Mouse (Mus musculus) left cerebral cortex, postnatal 14 days (tissue): ENCODE results near the gene Hpse2. TPM values are rescaled to one million over a fixed set of nuclear protein-coding genes. Genes with fewer than 3 reads are reported as not detected.
"Not testable (repeated sequence)": the region's sequence is repeated elsewhere in the genome, so short reads cannot be mapped to it uniquely, and the experiment has no call there.

Experiments used
- DNase-seq, 2 experiments: peaks; one replicate each; pipeline ENCODE4 v3.0.0; 2021 to 2022; ENCODE audit warnings: low spot score in 2 of 2, mixed read lengths in 1 of 2
- intact Hi-C: fragments of 180-260 bp; cut with DNase I; formaldehyde crosslinking; loops from one replicate; pipeline ENCODE4 v1.15.1; 2025
- total RNA-seq, 2 experiments: library from RNA; stranded (reverse); gene quantifications; 2 replicates each; pipeline ENCODE4 v1.2.3; 2021

Gene Hpse2
- total RNA-seq, 2 experiments from 2014 or later, result 0.18 to 0.27 TPM

DNA sequence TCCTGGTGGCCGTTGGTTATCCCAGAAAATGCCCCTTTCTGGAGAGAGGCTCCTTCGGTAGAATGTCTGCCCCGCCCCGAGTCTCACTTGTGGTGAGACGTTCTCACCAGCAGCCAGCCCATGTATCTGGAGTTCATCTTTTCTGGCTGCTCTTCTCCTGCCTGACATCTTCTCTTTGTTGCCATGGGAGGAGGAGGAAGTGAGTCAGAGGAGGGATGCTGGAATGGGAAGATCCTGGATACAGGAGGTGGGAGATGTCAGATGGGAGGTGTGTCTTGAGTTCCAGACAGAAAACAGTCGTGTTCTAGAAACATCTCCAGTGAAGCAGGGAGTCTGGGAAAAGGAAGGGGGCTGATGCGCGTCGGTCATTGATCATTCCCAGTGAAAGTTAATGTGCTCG is 578.7 kb downstream of the Hpse2 start:
- intact Hi-C loops, result no loop called here

DNA sequence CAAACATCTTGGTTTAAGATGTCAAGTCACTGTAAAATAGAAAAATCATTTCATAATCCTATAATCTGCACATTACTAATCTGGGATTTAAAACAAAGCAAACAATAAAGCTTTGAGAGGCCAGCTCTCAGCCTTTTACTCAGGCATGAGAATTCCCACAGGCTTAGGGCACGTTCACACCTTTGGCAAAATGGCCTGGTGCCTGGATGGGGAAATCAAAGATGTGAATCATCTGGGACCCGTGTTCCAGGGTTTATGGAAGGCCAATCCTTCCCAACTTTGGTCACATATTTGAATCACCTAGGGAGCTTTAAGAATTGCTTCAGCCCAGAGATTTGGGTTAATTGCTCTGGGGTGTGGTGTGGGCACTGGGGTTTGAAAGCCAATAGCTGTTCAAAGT is 590.3 kb downstream of the Hpse2 start:
- intact Hi-C loops, result loop anchor here (10.0 kb wide), 1 partner anchor 227 kb away; no protein-coding TSS in a partner anchor
- no peak for DNase-seq

More for the DNA sequence above, 578.7 kb downstream of the Hpse2 start:
- no peak for DNase-seq

DNA sequence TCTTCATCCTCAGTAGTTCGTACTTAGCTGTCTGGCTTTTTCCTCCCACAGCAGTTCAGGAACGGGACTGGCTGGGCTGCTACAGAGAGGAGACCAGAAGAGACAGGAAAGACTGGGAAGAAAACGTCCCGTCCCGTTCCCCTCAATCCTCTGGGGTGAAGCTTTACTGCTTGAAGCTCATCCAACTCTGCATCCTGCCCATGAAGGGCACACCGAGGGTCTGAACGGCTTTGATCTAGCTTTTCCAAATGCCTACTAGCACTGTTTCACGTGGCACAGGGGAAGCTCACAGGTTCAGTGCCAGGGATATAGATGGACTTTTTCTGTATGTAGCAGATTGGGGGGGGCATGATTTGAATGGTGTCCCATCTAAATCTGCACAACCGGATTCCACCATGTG is 592.4 kb downstream of the Hpse2 start:
- intact Hi-C loops, result loop anchor here (1.0 to 10.0 kb wide), 3 partner anchors 229 to 600 kb away; no protein-coding TSS in a partner anchor
- DNase-seq, result no peak

- intact Hi-C loops, result loop anchor here (1.0 to 10.0 kb wide), 3 partner anchors 230 to 601 kb away; no protein-coding TSS in a partner anchor
- DNase-seq, result peak; percentile 89 to 93
Observed at GRCm38 (mm10) chr19:42794914-42795613, 593.1 kb downstream of the Hpse2 start.

GRCm38 (mm10) chr19:42788311-42788710 is 599.8 kb downstream of the Hpse2 start:
- no peak for DNase-seq
- intact Hi-C loops, result no loop called here

DNA sequence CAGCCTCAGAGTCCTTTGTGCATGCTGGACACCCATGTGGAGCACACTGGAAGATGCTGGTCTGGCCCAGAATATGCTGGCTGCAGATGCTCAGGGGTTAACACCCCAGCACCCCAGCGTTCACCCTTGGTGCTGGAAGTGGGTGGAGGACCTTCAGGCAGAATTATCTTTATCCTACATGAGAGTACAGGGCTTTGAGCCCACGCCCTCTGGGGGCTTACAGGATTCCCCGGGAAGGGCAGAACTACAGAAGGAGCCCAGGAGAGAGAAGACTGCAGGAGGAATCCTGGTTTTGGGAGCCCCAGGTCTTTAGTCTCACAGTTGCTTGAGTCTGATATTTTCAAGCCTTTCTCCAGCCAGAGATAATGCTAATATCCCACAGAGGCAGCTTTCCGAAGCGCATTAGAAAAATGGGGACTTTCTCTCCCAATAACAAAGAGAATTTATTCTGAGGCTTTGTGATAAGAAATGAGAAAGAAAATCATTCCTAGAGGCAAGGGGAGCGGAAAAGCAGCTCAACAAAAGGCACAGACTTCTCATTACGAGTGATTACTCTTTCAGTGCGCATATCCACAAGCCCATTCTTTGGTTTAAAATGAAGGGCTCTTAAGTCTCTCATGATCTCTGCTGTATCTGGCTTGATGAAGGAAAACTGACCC is 602.5 kb downstream of the Hpse2 start:
- no peak for DNase-seq
- intact Hi-C loops, result no loop called here

- no peak for DNase-seq
- intact Hi-C loops, result no loop called here
Observed at GRCm38 (mm10) chr19:42785129-42785528, 603.0 kb downstream of the Hpse2 start.

DNA sequence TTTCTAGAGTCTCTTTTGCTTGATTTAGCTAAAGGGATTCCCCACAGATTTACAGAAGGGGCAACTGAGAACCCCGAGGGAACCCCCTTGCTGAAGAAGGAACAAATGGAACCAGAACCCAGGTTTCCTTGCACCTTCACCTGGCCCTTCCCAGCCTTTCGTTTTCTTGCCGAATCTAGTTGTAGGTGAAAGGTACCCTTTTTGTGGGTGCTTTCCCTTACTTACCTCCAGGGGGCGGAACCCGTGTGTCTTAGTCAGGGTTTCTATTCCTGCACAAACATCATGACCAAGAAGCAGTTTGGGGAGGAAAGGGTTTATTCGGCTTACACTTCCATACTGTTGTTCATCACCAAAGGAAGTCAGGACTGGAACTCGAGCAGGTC is 608.0 kb downstream of the Hpse2 start:
- DNase-seq, intact Hi-C loops: not testable (repeated sequence)

DNA sequence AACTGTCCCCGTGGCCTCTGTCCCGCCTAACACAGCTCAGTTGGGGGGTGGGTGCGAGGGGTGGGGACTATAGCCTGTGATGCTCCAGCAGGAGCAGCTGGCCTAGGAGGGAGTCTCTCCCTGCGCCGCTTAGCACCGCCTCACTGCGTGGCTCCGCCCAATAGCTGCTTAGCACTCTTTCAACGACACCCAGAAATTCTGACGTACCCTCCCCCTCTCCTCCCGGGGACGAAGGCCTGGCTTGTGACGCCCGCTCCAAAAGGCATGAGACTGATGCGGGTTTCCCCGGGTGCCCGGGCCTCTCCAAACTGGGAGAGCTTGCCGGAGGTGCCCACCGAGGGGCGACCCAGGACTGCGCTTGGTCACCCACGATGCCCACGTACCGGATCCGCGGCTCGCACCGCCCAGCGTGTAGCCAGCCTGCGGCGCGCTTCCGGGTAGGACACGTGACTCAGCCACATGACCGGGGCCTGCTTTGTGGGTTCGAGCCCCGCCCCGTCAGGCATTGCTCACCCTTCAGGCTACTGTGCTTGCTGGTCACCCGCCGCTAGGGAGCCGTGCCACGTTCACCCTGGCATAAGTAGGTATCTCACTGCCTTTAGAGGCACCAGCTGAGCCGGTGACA is 608.5 kb downstream of the Hpse2 start, which contains the start of gene Hps1:
Gene Hps1, minus strand, starts transcription at position 448 of the 625 bp plus-strand sequence.
- intact Hi-C loops, result no loop called here
- peak; percentile 87 to 94 for DNase-seq

DNA sequence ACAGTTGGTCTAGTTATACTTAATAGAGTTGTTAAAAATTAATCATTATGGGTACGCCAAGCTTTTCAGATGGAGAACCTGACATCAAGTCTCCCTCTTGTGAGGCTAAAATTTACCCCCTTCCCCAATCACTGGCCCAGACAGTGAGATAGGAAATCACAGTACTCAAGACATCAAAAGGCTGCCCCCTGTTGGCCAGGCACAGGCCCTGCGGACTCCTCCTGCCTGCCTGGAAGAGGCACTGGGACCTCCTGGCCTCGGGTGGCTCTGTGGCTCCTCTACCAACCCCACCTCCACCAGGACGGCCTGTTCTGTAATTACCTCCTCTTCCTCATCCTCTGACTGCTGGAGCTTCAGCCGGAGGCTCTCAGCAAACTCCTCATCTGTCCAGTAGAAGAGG is 610.4 kb downstream of the Hpse2 start:
- intact Hi-C loops, result no loop called here
- DNase-seq, result no peak

GRCm38 (mm10) chr19:42776813-42777212 is 611.3 kb downstream of the Hpse2 start:
- intact Hi-C loops, result no loop called here
- DNase-seq, result no peak

GRCm38 (mm10) chr19:42770141-42770872 is 617.8 kb downstream of the Hpse2 start:
- intact Hi-C loops, result no loop called here
- DNase-seq, result no peak

DNA sequence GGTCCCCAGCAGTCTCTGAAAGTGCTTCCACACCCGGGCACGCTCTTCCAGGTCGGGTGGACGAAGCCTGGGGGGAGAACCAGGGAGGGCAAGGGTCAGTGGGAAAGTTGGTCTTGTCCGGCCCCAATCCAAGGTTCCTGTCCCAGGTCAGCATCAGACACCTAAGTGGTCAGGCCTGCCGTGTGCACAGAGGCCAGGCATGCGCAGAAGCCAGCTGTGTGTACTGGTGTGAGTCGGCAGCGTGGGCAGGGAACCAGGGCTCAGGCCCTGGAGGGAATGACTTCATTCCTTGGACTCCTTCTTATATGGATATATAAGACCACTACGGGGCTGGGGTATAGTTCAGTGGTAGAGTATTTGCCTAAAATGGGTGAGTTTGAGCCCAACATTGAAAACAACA is 618.5 kb downstream of the Hpse2 start:
- DNase-seq, result no peak
- intact Hi-C loops, result no loop called here

GRCm38 (mm10) chr19:42767361-42767760 is 620.8 kb downstream of the Hpse2 start:
- intact Hi-C loops, result no loop called here
- DNase-seq, result no peak

GRCm38 (mm10) chr19:42764398-42764797 is 623.8 kb downstream of the Hpse2 start:
- intact Hi-C loops, result no loop called here
- DNase-seq, result no peak

- no peak for DNase-seq
- intact Hi-C loops, result no loop called here
Observed at GRCm38 (mm10) chr19:42756671-42757070, 631.5 kb downstream of the Hpse2 start.

- DNase-seq, result no peak
- intact Hi-C loops, result no loop called here
Observed at GRCm38 (mm10) chr19:42755148-42755870, 632.8 kb downstream of the Hpse2 start.

- DNase-seq, result peak; percentile 42 to 63
- intact Hi-C loops, result no loop called here
Observed at GRCm38 (mm10) chr19:42753141-42753917, 634.8 kb downstream of the Hpse2 start.
